Mouse (Mus musculus): Measurements from ENCODE around the gene Cemip2. TPM values are rescaled to one million over a fixed set of nuclear protein-coding genes. Genes with fewer than 3 reads are reported as not detected.
"Not testable (repeated sequence)": the region's sequence is repeated elsewhere in the genome, so short reads cannot be mapped to it uniquely, and the experiment has no call there.

The Cemip2 gene
- polyA plus RNA-seq, 1 experiment from 2014 or later, result 26.8 TPM

GRCm38 (mm10) chr19:21865242-21866055 is 87.3 kb downstream of the Cemip2 start:
- Histone ChIP-seq H3K9ac (ENCODE audit: low read depth, low read length) (no peak overlapping the region), H3K4me1 (ENCODE audit: control insufficient read depth, insufficient read depth, low read length) (no peaks in the 10 kb centered on the region), H3K27me3 (ENCODE audit: control insufficient read depth, insufficient read depth, low read length) (no peaks in the 10 kb centered on the region), H3K27ac (ENCODE audit: low read depth, low read length) (no peak overlapping the region), H3K36me3 (ENCODE audit: control insufficient read depth, insufficient read depth, low read length) (no peaks in the 10 kb centered on the region), H3K4me3 (ENCODE audit: low read length) (no peak overlapping the region), H3K4me2 (replicated peaks; ENCODE audit: low read depth, low read length) (no peak overlapping the region), H3K9me3 (ENCODE audit: control insufficient read depth, low read length) (no peaks in the 10 kb centered on the region)
- 77% methylated on average over 7 of the region's 7 CpGs for whole genome bisulfite sequencing
- ATAC-seq (ENCODE audit: low FRiP score, low TSS enrichment), result no peak

- Histone ChIP-seq H3K4me2 (replicated peaks; ENCODE audit: low read depth, low read length) (no peak overlapping the region), H3K4me1 (ENCODE audit: control insufficient read depth, insufficient read depth, low read length) (no peaks in the 10 kb centered on the region), H3K4me3 (ENCODE audit: low read length) (no peak overlapping the region), H3K27me3 (ENCODE audit: control insufficient read depth, insufficient read depth, low read length) (no peaks in the 10 kb centered on the region), H3K9ac (ENCODE audit: low read depth, low read length) (no peak overlapping the region), H3K9me3 (ENCODE audit: control insufficient read depth, low read length) (no peaks in the 10 kb centered on the region), H3K36me3 (ENCODE audit: control insufficient read depth, insufficient read depth, low read length) (no peaks in the 10 kb centered on the region), H3K27ac (ENCODE audit: low read depth, low read length) (no peak overlapping the region)
- no peak for ATAC-seq (ENCODE audit: low FRiP score, low TSS enrichment)
Observed at GRCm38 (mm10) chr19:21866094-21866493, 88.0 kb downstream of the Cemip2 start.

- not testable (repeated sequence) for ATAC-seq (ENCODE audit: low FRiP score, low TSS enrichment); H3K27ac ChIP-seq (ENCODE audit: low read depth, low read length); H3K36me3 ChIP-seq (ENCODE audit: control insufficient read depth, insufficient read depth, low read length); H3K4me3 ChIP-seq (ENCODE audit: low read length); H3K9ac ChIP-seq (ENCODE audit: low read depth, low read length); H3K4me2 ChIP-seq (replicated peaks; ENCODE audit: low read depth, low read length); H3K4me1 ChIP-seq (ENCODE audit: control insufficient read depth, insufficient read depth, low read length); H3K9me3 ChIP-seq (ENCODE audit: control insufficient read depth, low read length); H3K27me3 ChIP-seq (ENCODE audit: control insufficient read depth, insufficient read depth, low read length)
- 95% methylated on average over 4 of the region's 4 CpGs for WGBS
Observed at GRCm38 (mm10) chr19:21866756-21867155, 88.6 kb downstream of the Cemip2 start.

GRCm38 (mm10) chr19:21868471-21868870 is 90.3 kb downstream of the Cemip2 start:
- 85% methylated on average over 2 of the region's 2 CpGs for WGBS
- no peak for ATAC-seq (ENCODE audit: low FRiP score, low TSS enrichment)
- H3K4me2 ChIP-seq (replicated peaks; ENCODE audit: low read depth, low read length), result no peak overlapping the region
- H3K9ac ChIP-seq (ENCODE audit: low read depth, low read length), result no peak overlapping the region
- no peak overlapping the region for H3K27ac ChIP-seq (ENCODE audit: low read depth, low read length)
- H3K9me3 ChIP-seq (ENCODE audit: control insufficient read depth, low read length), result no peaks in the 10 kb centered on the region
- H3K27me3 ChIP-seq (ENCODE audit: control insufficient read depth, insufficient read depth, low read length), result no peaks in the 10 kb centered on the region
- H3K4me3 ChIP-seq (ENCODE audit: low read length), result no peak overlapping the region
- no peaks in the 10 kb centered on the region for H3K4me1 ChIP-seq (ENCODE audit: control insufficient read depth, insufficient read depth, low read length)
- no peaks in the 10 kb centered on the region for H3K36me3 ChIP-seq (ENCODE audit: control insufficient read depth, insufficient read depth, low read length)

GRCm38 (mm10) chr19:21882110-21882940 is 104.2 kb downstream of the Cemip2 start:
- H3K9ac ChIP-seq (ENCODE audit: low read depth, low read length), result no peak overlapping the region
- H3K27ac ChIP-seq (ENCODE audit: low read depth, low read length), result no peak overlapping the region
- 55% methylated on average over 8 of the region's 8 CpGs for WGBS
- H3K27me3 ChIP-seq (ENCODE audit: control insufficient read depth, insufficient read depth, low read length), result no peaks in the 10 kb centered on the region
- no peaks in the 10 kb centered on the region; the same call in 1 of the 2 replicates for H3K9me3 ChIP-seq (ENCODE audit: control insufficient read depth, low read length)
- H3K36me3 ChIP-seq (ENCODE audit: control insufficient read depth, insufficient read depth, low read length), result no peaks in the 10 kb centered on the region
- no peak overlapping the region for H3K4me2 ChIP-seq (replicated peaks; ENCODE audit: low read depth, low read length)
- no peaks in the 10 kb centered on the region for H3K4me1 ChIP-seq (ENCODE audit: control insufficient read depth, insufficient read depth, low read length)
- ATAC-seq (ENCODE audit: low FRiP score, low TSS enrichment), result no peak
- no peak overlapping the region for H3K4me3 ChIP-seq (ENCODE audit: low read length)

- WGBS, result 82% methylated on average over 3 of the region's 3 CpGs
- no peaks in the 10 kb centered on the region for H3K27me3 ChIP-seq (ENCODE audit: control insufficient read depth, insufficient read depth, low read length)
- no peak overlapping the region for H3K27ac ChIP-seq (ENCODE audit: low read depth, low read length)
- no peak for ATAC-seq (ENCODE audit: low FRiP score, low TSS enrichment)
- no peak overlapping the region for H3K4me2 ChIP-seq (replicated peaks; ENCODE audit: low read depth, low read length)
- no peaks in the 10 kb centered on the region for H3K4me1 ChIP-seq (ENCODE audit: control insufficient read depth, insufficient read depth, low read length)
- no peak overlapping the region for H3K4me3 ChIP-seq (ENCODE audit: low read length)
- no peak overlapping the region for H3K9ac ChIP-seq (ENCODE audit: low read depth, low read length)
- no peaks in the 10 kb centered on the region for H3K36me3 ChIP-seq (ENCODE audit: control insufficient read depth, insufficient read depth, low read length)
- no peaks in the 10 kb centered on the region; the same call in 1 of the 2 replicates for H3K9me3 ChIP-seq (ENCODE audit: control insufficient read depth, low read length)
Observed at GRCm38 (mm10) chr19:21883053-21883452, 104.9 kb downstream of the Cemip2 start.

- H3K4me3 ChIP-seq (ENCODE audit: low read length), result no peak overlapping the region
- no peak overlapping the region for H3K4me2 ChIP-seq (replicated peaks; ENCODE audit: low read depth, low read length)
- H3K27me3 ChIP-seq (ENCODE audit: control insufficient read depth, insufficient read depth, low read length), result no peaks in the 10 kb centered on the region
- no peaks in the 10 kb centered on the region; the same call in 1 of the 2 replicates for H3K9me3 ChIP-seq (ENCODE audit: control insufficient read depth, low read length)
- no peak overlapping the region for H3K27ac ChIP-seq (ENCODE audit: low read depth, low read length)
- no peaks in the 10 kb centered on the region for H3K4me1 ChIP-seq (ENCODE audit: control insufficient read depth, insufficient read depth, low read length)
- 91% methylated on average over 2 of the region's 2 CpGs for WGBS
- ATAC-seq (ENCODE audit: low FRiP score, low TSS enrichment), result no peak
- H3K36me3 ChIP-seq (ENCODE audit: control insufficient read depth, insufficient read depth, low read length), result no peaks in the 10 kb centered on the region
- no peak overlapping the region for H3K9ac ChIP-seq (ENCODE audit: low read depth, low read length)
Observed at GRCm38 (mm10) chr19:21883922-21884321, 105.8 kb downstream of the Cemip2 start.

GRCm38 (mm10) chr19:21884385-21884784 is 106.2 kb downstream of the Cemip2 start:
- H3K4me2 ChIP-seq (replicated peaks; ENCODE audit: low read depth, low read length), result no peak overlapping the region
- H3K27me3 ChIP-seq (ENCODE audit: control insufficient read depth, insufficient read depth, low read length), result no peaks in the 10 kb centered on the region
- H3K9me3 ChIP-seq (ENCODE audit: control insufficient read depth, low read length), result no peaks in the 10 kb centered on the region; the same call in 1 of the 2 replicates
- no peak for ATAC-seq (ENCODE audit: low FRiP score, low TSS enrichment)
- H3K9ac ChIP-seq (ENCODE audit: low read depth, low read length), result no peak overlapping the region
- H3K36me3 ChIP-seq (ENCODE audit: control insufficient read depth, insufficient read depth, low read length), result no peaks in the 10 kb centered on the region
- H3K27ac ChIP-seq (ENCODE audit: low read depth, low read length), result no peak overlapping the region
- H3K4me1 ChIP-seq (ENCODE audit: control insufficient read depth, insufficient read depth, low read length), result no peaks in the 10 kb centered on the region
- H3K4me3 ChIP-seq (ENCODE audit: low read length), result no peak overlapping the region
- 83% methylated on average over 4 of the region's 4 CpGs for WGBS

- H3K4me2 ChIP-seq (replicated peaks; ENCODE audit: low read depth, low read length), result no peak overlapping the region
- H3K27me3 ChIP-seq (ENCODE audit: control insufficient read depth, insufficient read depth, low read length), result no peaks in the 10 kb centered on the region
- no peaks in the 10 kb centered on the region for H3K4me1 ChIP-seq (ENCODE audit: control insufficient read depth, insufficient read depth, low read length)
- H3K9me3 ChIP-seq (ENCODE audit: control insufficient read depth, low read length), result 0 out of 2 replicates have a peak, but pooled peaks cover 2% of the 10 kb centered on the region
- no peak for ATAC-seq (ENCODE audit: low FRiP score, low TSS enrichment)
- no peaks in the 10 kb centered on the region for H3K36me3 ChIP-seq (ENCODE audit: control insufficient read depth, insufficient read depth, low read length)
- no peak overlapping the region for H3K4me3 ChIP-seq (ENCODE audit: low read length)
- WGBS, result 81% methylated on average over 4 of the region's 4 CpGs
- no peak overlapping the region for H3K27ac ChIP-seq (ENCODE audit: low read depth, low read length)
- no peak overlapping the region for H3K9ac ChIP-seq (ENCODE audit: low read depth, low read length)
Observed at GRCm38 (mm10) chr19:21886166-21886657, 108.1 kb downstream of the Cemip2 start.
